Mouse (Mus musculus): ENCODE data around the gene Cenpu.
"Not testable (repeated sequence)": the region's sequence is repeated elsewhere in the genome, so short reads cannot be mapped to it uniquely, and the experiment has no call there.

Cenpu gene

GRCm38 (mm10) chr8:46545854-46546253 is 6.0 kb upstream of the Cenpu start:
- in situ Hi-C loops (cut with MboI; ENCODE audit: unreplicated experiment in 2 of 2), result loop anchor here (5.0 to 25.0 kb wide), 2 partner anchors 234 to 359 kb away; no protein-coding TSS in a partner anchor

- in situ Hi-C loops (cut with MboI; ENCODE audit: unreplicated experiment in 2 of 2), result loop anchor here (5.0 to 25.0 kb wide), 2 partner anchors 234 to 359 kb away; no protein-coding TSS in a partner anchor
Measured at GRCm38 (mm10) chr8:46546431-46547176, 5.2 kb upstream of the Cenpu start.

- in situ Hi-C loops (cut with MboI; ENCODE audit: unreplicated experiment in 2 of 2), result loop anchor here (5.0 to 25.0 kb wide), 2 partner anchors 235 to 360 kb away; no protein-coding TSS in a partner anchor
Measured at GRCm38 (mm10) chr8:46547245-46547644, 4.6 kb upstream of the Cenpu start.

- in situ Hi-C loops (cut with MboI; ENCODE audit: unreplicated experiment in 2 of 2), result loop anchor here in 1 of 2 experiments (10.0 kb wide), 1 partner anchor 395 kb away; no protein-coding TSS in a partner anchor
Measured at GRCm38 (mm10) chr8:46550058-46550457, 1.8 kb upstream of the Cenpu start.

- in situ Hi-C loops (cut with MboI; ENCODE audit: unreplicated experiment in 2 of 2), result loop anchor here in 1 of 2 experiments (10.0 kb wide), 1 partner anchor 394 kb away; no protein-coding TSS in a partner anchor
Measured at GRCm38 (mm10) chr8:46551029-46551428, 799 bp upstream of the Cenpu start.

GRCm38 (mm10) chr8:46552441-46552765 is 575 bp downstream of the Cenpu start:
- in situ Hi-C loops (cut with MboI; ENCODE audit: unreplicated experiment in 2 of 2), result loop anchor here in 1 of 2 experiments (10.0 kb wide), 1 partner anchor 392 kb away; no protein-coding TSS in a partner anchor

- in situ Hi-C loops (cut with MboI; ENCODE audit: unreplicated experiment in 2 of 2), result loop anchor here (5.0 to 10.0 kb wide), 4 partner anchors 173 to 813 kb away; no protein-coding TSS in a partner anchor
Measured at GRCm38 (mm10) chr8:46559428-46559827, 7.6 kb downstream of the Cenpu start.

- in situ Hi-C loops (cut with MboI; ENCODE audit: unreplicated experiment in 2 of 2), result no loop called here
Measured at GRCm38 (mm10) chr8:46562333-46562732, 10.5 kb downstream of the Cenpu start.

GRCm38 (mm10) chr8:46566914-46567529 is 15.2 kb downstream of the Cenpu start:
- in situ Hi-C loops (cut with MboI; ENCODE audit: unreplicated experiment in 2 of 2), result no loop called here

- in situ Hi-C loops (cut with MboI; ENCODE audit: unreplicated experiment in 2 of 2), result no loop called here
Measured at GRCm38 (mm10) chr8:46567946-46568345, 16.1 kb downstream of the Cenpu start.

GRCm38 (mm10) chr8:46568942-46569341 is 17.1 kb downstream of the Cenpu start:
- in situ Hi-C loops (cut with MboI; ENCODE audit: unreplicated experiment in 2 of 2), result no loop called here

- in situ Hi-C loops (cut with MboI; ENCODE audit: unreplicated experiment in 2 of 2), result no loop called here
Measured at GRCm38 (mm10) chr8:46569659-46570441, 18.0 kb downstream of the Cenpu start.

GRCm38 (mm10) chr8:46570673-46571072 is 18.8 kb downstream of the Cenpu start:
- in situ Hi-C loops (cut with MboI; ENCODE audit: unreplicated experiment in 2 of 2), result no loop called here

- in situ Hi-C loops (cut with MboI; ENCODE audit: unreplicated experiment in 2 of 2), result no loop called here
Measured at GRCm38 (mm10) chr8:46573446-46573845, 21.6 kb downstream of the Cenpu start.

GRCm38 (mm10) chr8:46573964-46574363 is 22.1 kb downstream of the Cenpu start:
- in situ Hi-C loops (cut with MboI; ENCODE audit: unreplicated experiment in 2 of 2), result no loop called here

- in situ Hi-C loops (cut with MboI; ENCODE audit: unreplicated experiment in 2 of 2), result no loop called here
Measured at GRCm38 (mm10) chr8:46578794-46579193, 27.0 kb downstream of the Cenpu start.

GRCm38 (mm10) chr8:46584328-46584727 is 32.5 kb downstream of the Cenpu start:
- in situ Hi-C loops (cut with MboI; ENCODE audit: unreplicated experiment in 2 of 2), result not testable (repeated sequence)

GRCm38 (mm10) chr8:46585576-46585975 is 33.7 kb downstream of the Cenpu start:
- in situ Hi-C loops (cut with MboI; ENCODE audit: unreplicated experiment in 2 of 2), result no loop called here

GRCm38 (mm10) chr8:46587911-46588310 is 36.1 kb downstream of the Cenpu start:
- in situ Hi-C loops (cut with MboI; ENCODE audit: unreplicated experiment in 2 of 2), result no loop called here

GRCm38 (mm10) chr8:46588663-46589062 is 36.8 kb downstream of the Cenpu start:
- in situ Hi-C loops (cut with MboI; ENCODE audit: unreplicated experiment in 2 of 2), result no loop called here

GRCm38 (mm10) chr8:46593067-46593466 is 41.2 kb downstream of the Cenpu start:
- in situ Hi-C loops (cut with MboI; ENCODE audit: unreplicated experiment in 2 of 2), result no loop called here
